Mouse (Mus musculus): ENCODE measurements around the gene Krt35.

The Krt35 gene

DNA sequence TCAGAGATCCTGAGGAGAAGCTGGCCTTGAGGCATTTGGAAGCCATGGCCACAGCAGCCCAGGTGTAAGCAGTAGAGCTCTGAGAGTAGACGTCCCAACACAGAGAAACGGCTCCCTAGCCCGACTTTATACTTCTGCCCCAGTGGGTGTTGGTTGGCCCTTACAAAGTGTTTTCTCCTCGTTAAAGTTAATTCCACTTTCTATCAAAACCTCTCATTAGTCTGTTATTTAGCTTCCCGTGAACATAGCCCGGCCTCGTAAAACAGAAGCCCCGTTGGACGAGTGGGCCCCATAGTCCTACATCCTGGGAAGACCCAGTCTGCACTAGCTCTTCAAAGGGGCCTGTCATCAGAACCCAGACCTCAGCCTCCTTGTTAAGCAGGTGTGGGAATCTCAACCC lies at the start of gene Krt35:
Krt35 (minus strand) TSS at position 101 of the 400 bp plus-strand sequence.
- DNase-seq (ENCODE audit: low spot score), result no peak

DNA sequence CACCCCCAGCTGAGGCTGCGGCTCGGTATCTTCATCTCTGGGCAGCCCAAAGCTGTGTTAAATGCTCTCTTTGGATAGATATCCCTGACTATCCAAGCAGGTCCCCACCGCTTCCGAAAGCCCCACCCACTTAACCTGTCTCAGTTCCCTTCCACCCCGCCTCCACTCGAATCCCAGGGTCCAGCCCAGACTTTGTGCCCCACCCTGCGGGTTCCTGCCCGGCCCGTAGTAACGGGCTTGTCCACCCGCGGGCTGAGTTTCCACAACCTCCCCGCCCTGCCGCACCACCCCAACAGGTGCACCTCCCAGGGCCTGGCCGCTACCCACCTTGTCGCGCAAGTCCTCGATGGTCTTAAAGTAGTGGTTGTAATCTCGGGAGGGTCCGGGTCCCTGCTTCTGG lies 49.1 kb upstream of the Krt35 start:
- peak; percentile 15 for DNase-seq (ENCODE audit: low spot score)

DNA sequence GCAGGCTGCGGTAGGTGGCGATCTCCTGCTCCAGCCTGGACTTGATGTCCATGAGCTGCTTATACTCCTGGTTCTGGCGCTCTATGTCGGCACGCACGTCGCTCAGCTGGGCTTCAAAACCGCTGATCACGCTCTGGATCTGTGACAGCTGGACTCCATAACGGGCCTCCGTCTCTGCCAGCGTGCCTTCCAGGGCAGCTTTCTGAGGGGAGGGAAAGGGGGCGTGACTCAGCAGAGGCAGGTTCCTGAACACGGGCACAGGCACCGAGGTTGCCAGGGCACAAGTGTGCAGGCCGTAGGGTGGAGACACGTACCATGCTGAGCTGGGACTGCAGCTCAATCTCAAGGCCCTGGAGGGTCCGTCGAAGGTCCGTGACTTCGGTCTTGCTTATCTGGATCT lies 44.9 kb upstream of the Krt35 start:
- DNase-seq (ENCODE audit: low spot score), result no peak

DNA sequence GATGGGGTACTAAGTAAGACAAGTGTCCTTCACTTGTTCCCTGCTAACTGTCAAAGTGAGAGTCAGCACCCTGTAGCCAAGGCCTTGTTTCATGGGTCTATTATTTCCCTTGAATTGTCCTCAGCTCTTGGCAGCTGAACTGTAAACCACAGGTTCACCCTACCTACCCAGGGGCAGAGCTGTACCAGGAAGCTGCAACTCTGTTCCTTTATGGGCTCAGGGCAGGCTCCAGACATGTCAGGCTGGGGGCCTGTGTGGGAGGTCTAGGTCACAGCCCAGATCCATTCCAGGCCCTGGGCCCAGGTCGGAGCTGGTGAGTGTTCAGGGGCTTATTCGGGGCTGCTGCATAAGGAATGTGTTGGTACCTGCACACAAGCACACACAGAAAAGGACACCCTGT lies 43.4 kb upstream of the Krt35 start:
- DNase-seq (ENCODE audit: low spot score), result no peak

DNA sequence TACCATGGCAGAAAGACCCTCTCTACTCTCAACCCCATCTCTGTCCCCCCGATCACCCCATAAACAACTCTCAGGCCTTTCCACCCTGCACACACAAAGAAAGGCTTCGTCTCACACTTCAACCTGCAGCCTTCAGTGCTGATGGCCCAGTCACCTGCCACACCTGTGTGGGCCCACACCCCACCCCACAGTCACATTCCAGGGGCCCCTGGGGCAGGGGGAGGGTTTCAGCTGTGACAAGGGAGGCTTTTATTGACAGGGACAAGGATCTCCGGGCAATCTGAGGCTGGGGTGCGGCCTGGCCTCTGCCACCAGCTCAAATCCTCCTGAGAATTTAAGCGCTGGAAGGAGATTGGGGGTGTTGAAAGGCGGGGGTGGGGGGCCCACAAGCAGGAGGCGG lies 42.8 kb upstream of the Krt35 start:
- no peak for DNase-seq (ENCODE audit: low spot score)

DNA sequence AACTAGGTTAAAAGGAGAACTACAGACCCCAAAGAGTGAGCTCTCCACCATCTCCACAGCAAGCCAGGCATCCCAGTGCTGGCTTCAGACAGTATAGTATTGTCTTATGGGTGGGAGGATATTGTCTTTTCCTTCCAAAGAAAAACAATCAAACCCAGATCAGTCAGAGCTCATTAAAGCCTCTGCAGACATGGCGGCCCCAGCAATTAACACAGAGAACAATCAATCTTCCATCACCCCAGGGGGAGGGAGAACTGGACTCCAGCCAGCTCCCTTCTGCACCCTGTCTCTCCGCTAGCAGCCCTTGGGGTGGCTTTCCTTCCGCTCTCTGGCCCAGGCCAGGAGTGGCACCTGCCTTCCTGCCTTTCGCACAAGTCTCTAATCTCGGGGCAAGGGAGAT lies 41.7 kb upstream of the Krt35 start:
- DNase-seq (ENCODE audit: low spot score), result no peak

DNA sequence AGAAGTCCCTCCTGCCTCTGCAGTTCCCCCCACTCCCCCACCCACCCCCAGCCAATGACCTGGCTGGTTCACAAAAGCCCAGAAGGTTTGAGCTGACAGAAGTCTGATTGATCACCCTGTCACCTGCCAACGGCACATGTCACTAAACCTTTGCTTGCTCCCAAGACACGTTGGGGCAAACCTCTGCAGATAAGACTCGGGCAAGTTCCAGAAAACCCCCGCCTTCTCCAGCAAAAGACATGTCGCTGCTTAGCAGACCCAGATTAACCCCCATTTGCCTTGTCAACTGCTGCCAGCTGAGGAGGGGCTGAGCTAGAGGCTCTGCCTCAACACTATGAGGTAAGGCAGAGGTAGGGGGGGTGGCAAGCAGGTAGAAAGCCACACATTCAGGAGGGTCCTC lies 40.5 kb upstream of the Krt35 start:
- DNase-seq (ENCODE audit: low spot score), result no peak

DNA sequence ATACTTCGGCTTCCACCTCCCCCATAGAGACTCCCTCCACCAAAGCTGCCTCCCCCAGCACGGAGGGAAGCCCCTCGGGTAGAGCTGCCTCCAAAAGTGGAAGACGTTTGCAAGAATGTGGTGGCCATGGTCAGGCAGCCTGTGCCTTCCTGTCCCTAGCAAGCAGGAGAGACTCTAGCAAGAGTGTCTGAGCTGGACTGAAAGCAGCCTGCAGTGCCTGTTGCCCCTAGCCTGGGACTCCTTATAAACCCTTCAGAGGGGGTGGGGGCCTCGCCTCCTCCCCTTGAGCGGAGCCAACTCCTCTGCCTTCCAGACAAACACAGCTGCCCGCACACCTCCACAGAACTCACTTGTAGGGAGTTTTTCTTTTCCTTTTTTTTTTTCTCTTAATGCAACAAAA lies 39.7 kb upstream of the Krt35 start, which contains the start of gene Krt15:
Krt15 (minus strand) TSS at position 198 of the 400 bp plus-strand sequence.
- no peak for DNase-seq (ENCODE audit: low spot score)

DNA sequence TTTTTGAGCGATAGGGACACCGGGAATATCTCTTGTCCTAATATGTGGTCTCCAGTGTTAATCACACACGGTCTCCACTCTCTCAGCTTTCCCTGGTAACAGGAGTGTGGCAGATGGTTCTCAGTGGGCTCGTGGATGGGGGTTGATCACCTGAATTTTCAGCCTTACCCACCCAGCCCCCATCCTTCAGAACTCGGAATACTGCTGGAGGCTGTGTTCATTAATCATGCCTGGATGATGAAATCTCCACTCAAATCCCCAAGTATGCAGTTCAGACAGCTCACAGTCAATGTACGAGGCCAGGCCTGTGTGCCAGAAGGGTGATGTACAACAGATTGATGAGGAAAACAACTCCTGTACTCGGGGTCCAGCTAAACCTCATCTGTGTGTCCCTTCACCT lies 28.9 kb upstream of the Krt35 start:
- no peak for DNase-seq (ENCODE audit: low spot score)

DNA sequence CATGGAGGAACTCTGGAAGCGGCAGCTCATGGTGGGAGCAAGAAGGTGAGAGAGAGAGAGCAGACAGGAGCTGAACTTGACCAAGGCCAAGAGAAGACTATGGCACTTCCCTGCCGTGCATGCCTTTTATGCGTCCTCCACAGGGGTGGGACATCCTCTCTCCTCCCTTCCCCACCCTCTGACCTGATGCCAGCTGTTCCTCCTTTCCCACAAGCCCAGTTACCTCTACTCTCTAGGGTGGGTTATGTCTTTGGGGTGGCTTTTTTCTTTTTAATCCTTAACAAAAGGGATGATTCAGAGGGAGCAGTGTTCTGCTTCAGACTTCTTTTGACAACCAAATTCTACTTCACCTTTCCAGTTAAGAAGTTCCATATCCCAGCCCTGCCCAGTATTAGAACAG lies 25.4 kb upstream of the Krt35 start, which contains the start of gene Krt13:
Krt13 (minus strand) TSS at position 101 of the 400 bp plus-strand sequence.
- DNase-seq (ENCODE audit: low spot score), result no peak

DNA sequence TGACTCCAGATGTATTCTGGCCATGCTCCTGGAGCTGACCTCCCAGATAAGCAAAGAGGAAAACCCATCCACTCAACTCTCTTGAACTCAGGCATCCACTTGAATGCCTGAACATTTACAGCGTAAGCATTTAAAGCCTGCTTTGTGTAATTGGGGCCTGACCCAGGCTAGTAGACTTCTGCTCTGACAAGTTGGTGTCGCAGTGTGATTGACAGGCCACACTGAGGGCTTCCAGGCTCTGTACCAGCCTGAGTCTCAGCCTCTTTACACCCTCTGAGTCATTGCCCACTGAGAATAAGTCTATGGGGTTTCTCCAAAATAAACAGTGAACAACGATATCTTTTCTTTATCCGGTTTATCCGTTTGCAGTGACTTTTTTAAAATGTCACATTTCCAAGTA lies 24.3 kb upstream of the Krt35 start:
- DNase-seq (ENCODE audit: low spot score), result no peak

DNA sequence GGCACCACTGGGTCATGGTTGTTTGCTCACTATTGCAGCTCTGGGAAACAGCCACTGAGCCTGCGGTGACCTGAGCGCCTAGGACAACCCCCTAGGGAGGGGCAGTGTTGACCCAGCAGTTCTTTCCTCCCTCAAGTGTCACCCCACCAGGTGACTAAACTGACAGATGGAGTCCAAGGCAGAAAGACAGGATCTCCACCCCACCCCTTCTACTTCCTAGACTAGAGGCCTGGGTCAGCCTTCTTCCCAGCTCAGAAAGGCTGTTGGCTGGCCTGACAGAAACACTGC lies 17.6 kb upstream of the Krt35 start:
- DNase-seq (ENCODE audit: low spot score), result no peak

DNA sequence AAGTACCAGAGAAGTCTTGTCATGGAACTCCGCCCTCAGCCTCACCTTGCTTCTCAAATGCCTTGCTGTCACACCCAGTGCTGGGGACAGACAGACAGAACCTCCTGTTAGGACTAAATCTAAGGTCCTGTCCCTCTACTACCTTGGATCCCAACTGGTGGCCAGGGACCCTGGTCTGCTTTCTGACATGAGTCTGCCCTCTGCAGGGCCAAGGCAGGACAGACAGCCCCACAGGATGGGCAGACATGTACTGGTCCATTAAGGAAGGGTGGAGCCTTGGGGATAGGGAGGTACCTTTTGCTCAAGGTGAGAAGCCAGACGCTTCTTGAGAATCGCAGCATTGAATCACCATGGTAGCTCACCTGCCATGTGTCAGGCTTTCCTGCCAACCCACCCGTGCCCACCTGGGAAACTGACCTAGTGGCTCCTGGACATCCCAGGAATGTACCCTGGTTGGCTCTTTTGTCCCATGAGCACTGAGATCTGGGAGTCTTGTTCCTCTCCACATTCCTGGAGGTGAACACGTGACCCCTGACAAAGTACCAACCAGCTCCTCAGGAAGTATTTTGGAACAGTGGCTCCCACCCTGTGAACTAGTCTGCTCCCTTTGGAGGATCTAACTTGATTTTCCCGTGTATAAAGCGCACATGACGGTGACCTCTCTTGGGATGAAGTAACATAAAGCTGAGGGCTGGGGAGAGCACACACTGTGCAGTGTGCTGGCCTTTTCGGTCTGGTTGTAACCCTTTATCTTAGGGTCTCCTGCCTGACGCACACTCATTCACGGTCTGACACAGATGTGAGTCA lies 17.1 kb upstream of the Krt35 start:
- no peak for DNase-seq (ENCODE audit: low spot score)

DNA sequence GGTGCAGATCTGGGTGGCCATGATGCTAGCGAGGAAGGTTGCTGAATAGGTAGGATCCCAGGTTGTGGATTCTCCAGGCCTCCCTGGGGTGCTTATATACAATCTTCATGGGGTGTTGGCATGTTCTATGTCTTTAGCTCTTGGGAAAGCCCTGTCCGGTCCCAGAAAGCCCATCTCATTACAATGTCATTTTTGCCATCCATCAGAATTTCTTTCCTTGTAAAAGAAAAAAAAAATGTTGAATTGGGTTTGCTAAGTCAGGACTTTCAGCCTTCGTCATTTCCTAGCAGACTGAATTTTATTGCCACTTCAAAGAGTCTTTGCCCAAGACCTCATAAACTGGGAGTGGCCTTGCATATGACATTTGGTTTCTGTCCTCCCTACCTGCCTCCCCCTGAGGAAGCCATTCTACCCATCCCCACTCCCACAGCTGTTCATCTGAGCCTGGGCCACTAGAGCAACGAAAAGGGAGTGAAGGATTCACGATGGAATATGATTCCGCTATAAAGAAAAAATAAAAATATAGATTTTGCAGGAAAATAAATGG lies 9.6 kb upstream of the Krt35 start, which contains the start of gene Krt36:
Krt36 (minus strand) TSS at position 51 of the 547 bp plus-strand sequence.
- DNase-seq (ENCODE audit: low spot score), result no peak

DNA sequence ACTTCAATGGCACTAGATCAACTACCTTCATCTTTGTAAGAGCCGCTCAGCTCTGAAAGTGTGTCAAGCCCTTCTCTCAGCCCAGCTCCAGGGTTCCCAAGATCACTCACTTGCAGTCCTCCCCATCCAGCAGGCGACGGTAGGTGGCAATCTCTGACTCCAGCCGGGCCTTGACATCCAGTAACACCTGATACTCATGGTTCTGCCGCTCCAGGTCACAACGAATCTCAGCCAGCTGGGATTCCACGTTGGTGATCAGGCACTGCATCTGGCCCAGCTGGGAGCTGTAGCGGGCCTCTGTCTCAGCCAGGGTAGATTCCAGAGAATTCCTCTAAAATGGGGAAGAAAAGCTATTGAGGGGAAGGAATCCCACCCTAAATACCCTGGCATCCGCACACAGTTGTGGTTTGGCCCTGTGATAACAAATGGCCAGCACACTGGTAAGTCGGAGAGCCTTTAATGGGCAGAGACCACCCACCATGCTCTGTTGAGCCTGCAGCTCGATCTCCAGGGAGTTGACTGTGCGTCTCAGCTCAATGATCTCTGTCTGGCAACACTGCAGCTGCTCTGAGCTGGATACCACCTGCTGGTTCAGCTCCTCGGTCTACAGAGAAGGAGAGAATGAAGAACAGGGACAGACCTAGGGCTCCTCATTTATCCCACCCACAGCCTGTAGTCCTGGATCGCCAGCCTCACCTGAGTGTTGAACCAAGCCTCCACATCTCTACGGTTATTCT lies 6.8 kb upstream of the Krt35 start:
- no peak for DNase-seq (ENCODE audit: low spot score)

DNA sequence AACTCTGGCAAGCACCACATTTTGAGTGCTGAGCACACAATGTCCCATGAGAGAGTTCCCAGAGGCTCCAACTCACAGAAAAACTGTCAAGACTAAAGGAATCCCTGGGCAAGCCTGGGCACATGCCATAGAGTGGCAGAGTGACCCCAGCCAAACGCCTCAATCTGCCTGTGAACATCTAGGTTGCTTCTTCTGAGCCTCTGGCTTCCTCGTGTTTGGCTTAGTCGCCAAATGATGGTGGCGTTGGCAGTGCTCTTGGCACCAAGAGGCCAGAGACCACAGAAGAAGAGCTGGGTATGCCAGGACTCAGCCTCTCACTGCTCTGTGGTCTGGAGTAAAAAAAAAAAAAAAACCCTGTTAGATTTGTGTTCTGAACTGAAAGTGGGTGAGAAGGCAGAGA lies 4.3 kb upstream of the Krt35 start:
- no peak for DNase-seq (ENCODE audit: low spot score)

DNA sequence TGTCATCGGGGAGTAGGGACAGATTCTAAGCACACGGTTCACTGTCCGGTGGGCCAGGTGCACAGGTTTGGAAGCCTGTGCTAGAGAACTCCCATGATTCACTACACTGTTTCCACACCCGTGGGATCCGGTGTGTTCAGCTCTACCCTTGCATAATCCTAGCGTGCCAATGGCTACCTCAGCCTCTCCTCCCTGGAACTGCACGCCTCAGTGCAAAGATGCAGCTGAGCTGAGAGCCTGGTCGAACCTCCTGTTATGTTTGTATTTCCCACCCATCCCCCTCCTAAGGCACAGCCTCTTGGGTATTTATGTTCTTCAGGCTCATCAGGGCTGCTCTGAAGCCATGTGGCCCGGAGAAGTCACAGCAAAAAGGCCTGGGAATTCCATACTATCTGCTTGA lies 1.8 kb upstream of the Krt35 start:
- DNase-seq (ENCODE audit: low spot score), result no peak

DNA sequence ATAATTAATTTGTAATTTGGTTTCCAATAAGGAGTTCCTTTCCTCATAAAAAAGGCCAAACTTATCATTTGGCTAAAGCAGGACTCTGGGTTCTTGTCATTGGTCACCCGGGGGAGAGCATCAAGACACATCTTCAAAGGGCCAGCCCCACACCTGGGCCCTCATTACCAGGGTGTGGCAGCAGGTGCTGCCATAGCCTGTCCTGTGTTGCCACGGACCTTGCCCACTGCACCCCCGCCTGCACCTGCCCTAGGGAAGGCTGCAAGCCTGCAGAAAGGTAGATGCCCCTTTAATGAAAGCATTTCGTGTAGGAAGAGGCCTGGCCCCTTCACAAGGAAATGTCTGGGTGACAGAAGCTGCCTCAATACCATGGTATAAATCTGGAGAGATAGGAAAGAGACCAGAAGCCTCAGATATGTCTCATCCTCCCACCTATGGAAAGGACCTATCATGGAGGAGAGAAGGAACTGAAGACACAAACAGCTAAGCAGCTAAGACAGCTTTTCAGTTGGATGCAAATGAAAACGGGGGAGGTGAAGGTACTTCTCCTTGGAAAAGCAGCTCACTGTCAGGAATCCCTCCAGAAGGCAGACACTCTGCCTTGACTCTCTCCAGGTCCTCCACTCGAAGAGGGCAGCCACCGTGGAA lies 7.5 kb downstream of the Krt35 start:
- no peak for DNase-seq (ENCODE audit: low spot score)

DNA sequence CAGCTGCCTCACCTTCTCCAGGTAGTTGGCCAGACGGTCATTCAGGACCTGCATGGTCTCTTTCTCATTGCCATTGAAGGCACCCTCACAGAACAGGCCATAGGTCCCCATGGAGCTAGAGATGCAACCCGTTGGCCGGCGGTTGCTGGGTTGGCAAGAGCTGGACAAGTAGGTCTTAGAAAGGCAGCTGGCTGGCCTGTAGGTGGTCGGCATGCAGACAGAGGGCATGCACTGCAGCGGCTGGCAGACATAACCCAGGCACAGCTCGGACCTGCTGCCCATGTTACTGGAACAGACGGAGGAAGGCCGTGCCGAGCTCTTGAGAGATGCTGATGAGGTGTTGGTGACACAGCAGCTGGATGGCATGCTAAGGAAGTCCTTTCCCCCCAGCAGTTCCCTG lies 8.2 kb downstream of the Krt35 start, which contains the start of gene Krt32:
Krt32 (minus strand) TSS at position 366 of the 400 bp plus-strand sequence.
- no peak for DNase-seq (ENCODE audit: low spot score)

DNA sequence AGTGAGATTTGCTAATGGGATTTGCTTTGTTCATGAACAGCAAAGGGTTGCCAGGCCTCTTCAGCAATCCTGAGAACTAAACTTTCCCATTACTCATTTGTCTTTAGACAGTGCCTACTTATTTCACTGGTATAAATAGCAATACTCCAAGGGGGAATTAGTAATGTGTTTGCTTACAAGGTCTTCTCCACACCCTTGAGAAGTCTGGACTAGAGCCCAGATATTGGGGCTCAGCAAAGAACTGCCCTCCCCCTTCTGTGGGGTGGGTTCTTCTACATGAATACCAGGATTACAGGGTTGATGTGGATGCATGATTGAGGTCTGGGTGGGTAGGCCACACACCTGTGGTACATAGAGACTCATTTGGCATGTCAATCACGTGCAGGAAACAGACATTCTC lies 22.2 kb downstream of the Krt35 start:
- DNase-seq (ENCODE audit: low spot score), result no peak

DNA sequence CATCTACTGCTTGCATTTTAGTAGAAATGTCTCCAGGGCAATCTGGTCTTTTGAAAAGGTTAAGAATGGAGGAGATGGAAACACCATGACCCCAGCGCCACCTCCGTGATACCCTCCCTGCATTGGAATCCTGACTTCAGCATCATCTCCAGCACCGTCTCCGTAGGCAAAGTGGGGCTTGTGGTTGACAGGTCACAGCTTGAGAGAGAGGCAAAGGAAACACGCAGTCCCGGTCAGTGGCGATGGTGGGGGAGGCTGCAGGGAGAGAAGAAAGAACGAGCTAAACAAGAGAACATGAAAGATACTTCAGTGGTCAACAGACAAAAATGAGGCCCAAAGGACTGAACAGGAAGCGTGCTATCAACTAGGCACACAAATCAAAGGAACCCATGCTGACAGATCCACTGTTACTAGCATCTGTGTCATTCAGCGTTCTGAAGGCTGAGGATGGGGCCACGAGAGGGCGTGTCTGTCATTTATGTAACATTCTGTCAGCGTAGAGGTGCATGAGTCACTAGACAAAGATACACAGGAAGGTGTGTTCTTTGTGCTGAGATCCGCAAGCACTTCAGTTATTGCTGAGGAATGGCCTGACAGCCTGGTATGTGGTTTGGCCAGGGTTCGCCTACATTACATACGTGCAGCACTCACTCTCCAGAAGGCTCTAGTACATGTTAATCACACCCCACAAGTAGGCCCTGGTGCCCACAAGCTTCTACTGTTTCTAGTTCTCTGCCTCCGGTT lies 28.6 kb downstream of the Krt35 start:
- DNase-seq (ENCODE audit: low spot score), result no peak

Data from testis, postnatal 14 days (tissue).